Mouse (Mus musculus) stomach, embryonic 15.5 days (tissue): ENCODE measurements around the gene Arfgef3. TPM values are rescaled to one million over a fixed set of nuclear protein-coding genes. Genes with fewer than 3 reads are reported as not detected.

Experiments
- ATAC-seq: fragments of 200-750 bp; cut with Nextera tagmentation; 2 replicates; pipeline ENCODE4 v1.8.0; 2017; ENCODE audit warnings: low read depth, moderate number of reproducible peaks, moderate TSS enrichment; ENCODE audit not compliant: insufficient read depth, low FRiP score
- H3K27ac ChIP-seq: fragments of 300-500 bp; sonication (generic); 2 replicates; pipeline ENCODE4 v1.5.1; 2015; ENCODE audit warnings: mild to moderate bottlenecking, inconsistent platforms
- H3K27me3 ChIP-seq: fragments of 300-500 bp; sonication (generic); replicated peaks from 2 replicates; pipeline ENCODE4 v1.6.1; 2015; ENCODE audit warnings: inconsistent platforms
- H3K36me3 ChIP-seq: fragments of 300-500 bp; sonication (generic); 2 replicates; pipeline ENCODE4 v1.6.1; 2015; ENCODE audit warnings: inconsistent platforms
- H3K4me1 ChIP-seq: fragments of 300-500 bp; sonication (generic); 2 replicates; pipeline ENCODE4 v1.6.1; 2015; ENCODE audit warnings: inconsistent platforms
- H3K4me2 ChIP-seq: fragments of 300-500 bp; sonication (generic); 2 replicates; pipeline ENCODE4 v1.6.1; 2015; ENCODE audit warnings: mild to moderate bottlenecking, inconsistent platforms
- H3K4me3 ChIP-seq: fragments of 300-500 bp; sonication (generic); replicated peaks from 2 replicates; pipeline ENCODE4 v1.5.1; 2015; ENCODE audit warnings: inconsistent platforms
- H3K9ac ChIP-seq: fragments of 300-500 bp; sonication (generic); 2 replicates; pipeline ENCODE4 v1.6.1; 2015; ENCODE audit warnings: inconsistent platforms
- H3K9me3 ChIP-seq: fragments of 300-500 bp; sonication (generic); 2 replicates; pipeline ENCODE4 v1.6.1; 2016; ENCODE audit warnings: inconsistent platforms
- WGBS: fragments of 180-500 bp; shearing (Covaris S2); methylation state at CpG from one replicate; pipeline ENCODE4 v1.1.7; 2015; 5-methylcytosine and 5-hydroxymethylcytosine counted together
- polyA plus RNA-seq: library from polyadenylated mRNA; unstranded; fragments of >200 nt; fragmentation: Nextera tagmentation; extraction: Ambion mirVana; gene quantifications from 2 replicates; pipeline ENCODE4 v1.2.1, GENCODE M21; 2015

Arfgef3 gene
- polyA plus RNA-seq, 1 experiment from 2014 or later, result 2.6 TPM

DNA sequence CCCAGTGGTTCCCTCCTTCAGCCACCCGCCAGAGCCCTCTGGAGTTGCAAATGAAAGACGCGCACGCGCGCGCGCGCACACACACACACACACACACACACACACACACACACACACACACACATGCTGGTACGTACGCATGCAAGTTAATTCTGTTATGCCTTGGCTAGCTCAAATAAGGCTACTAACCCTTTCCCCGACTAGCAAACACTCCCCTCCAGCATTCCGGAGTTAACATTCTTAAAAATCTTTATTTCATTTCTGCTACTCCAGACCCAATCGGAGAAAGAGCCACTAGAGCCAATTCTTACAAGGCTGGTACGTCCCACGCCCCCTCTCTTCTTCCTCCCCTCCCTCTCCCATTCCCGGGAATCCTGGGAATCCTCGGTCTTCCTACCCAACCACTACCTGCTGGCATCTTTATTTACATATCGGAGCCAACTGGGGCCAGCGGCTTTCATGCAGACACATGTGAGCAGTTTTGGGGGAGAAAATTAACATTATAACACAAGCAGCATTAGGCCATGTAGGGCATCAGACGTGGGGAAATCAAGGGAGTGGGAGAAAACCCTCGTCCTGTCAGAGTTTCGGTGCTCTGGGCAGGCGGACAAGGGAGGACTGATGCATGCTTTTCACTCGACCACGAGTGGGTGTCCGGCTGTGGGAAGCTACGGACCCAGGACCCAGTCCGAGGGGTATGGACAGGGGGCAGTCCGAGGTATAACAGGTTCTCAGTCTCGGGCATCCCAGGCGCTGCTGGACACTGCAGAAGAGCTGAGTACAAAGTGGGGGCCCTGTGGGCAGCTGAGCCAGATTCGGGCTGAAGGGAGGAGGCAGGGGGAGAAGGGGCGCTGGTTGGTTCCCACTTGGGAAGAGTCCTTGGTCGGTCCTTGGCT, 194.2 kb downstream of the Arfgef3 start:
- Histone ChIP-seq H3K4me3 (peak overlapping the region; percentile 35), H3K4me1 (peaks cover 9% of the 10 kb centered on the region; the same call in 1 of the 2 replicates), H3K27ac (no peak overlapping the region), H3K36me3 (no peaks in the 10 kb centered on the region), H3K4me2 (peak overlapping the region; percentile 66), H3K9me3 (no peaks in the 10 kb centered on the region), H3K27me3 (no peaks in the 10 kb centered on the region), H3K9ac (no peak overlapping the region)
- ATAC-seq, result no peak
- 7% methylated on average over 35 of the region's 35 CpGs for WGBS

DNA sequence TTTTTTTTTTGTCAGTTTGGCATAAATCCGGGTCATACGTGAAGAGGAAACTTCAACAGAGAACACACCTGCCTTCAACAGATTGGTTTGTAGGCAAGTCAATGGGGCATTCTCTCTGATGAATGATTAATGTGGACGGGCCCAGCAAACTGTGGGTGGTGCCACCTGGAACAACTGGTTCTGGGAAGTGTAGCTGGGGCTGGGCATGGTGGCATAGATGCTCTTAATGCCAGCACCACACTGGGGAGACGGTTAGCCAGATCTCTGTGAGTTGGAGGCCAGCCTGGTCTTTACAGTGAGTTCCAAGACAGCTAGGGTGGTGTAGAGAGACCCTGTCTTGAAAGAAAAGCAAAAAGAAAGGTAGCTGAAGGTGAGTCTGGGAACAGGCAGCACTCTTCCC, 196.4 kb downstream of the Arfgef3 start:
- Histone ChIP-seq H3K4me2 (no peak overlapping the region), H3K9me3 (no peaks in the 10 kb centered on the region), H3K4me3 (no peak overlapping the region), H3K27me3 (no peaks in the 10 kb centered on the region), H3K27ac (peak overlapping the region; percentile 36; the same call in 1 of the 2 replicates), H3K4me1 (peaks cover 9% of the 10 kb centered on the region; the same call in 1 of the 2 replicates), H3K9ac (no peak overlapping the region), H3K36me3 (no peaks in the 10 kb centered on the region)
- ATAC-seq, result no peak
- WGBS, result 60% methylated on average over 4 of the region's 4 CpGs

DNA sequence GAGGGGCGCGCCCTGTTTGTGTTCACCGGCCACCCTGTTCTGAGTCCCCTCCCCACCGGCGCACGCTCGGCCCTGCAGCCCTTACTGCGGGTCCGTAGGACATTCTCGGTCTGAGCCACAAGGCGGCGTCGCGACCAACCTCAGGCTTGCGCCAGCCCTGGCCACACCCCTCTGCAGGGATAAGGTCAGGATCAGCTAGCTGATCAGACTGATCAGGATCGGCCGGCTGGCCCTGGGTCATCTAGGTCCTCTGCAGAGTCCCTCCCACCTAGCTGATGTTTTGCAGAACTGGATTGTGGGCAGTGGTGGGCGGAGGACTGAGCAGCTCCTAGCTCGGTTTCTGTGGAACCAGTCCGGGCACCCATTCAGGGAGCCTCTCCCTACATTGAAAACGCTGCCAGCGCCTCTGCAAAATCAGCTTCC, 197.9 kb downstream of the Arfgef3 start, which contains the start of gene Hebp2:
Gene Hebp2 (minus strand): TSS at position 264 of the 423 bp plus-strand sequence.
- no peaks in the 10 kb centered on the region for H3K36me3 ChIP-seq
- peaks cover 9% of the 10 kb centered on the region; the same call in 1 of the 2 replicates for H3K4me1 ChIP-seq
- WGBS, result under 1% methylated on average over 22 of the region's 22 CpGs
- peak within 1 kb of the TSS; percentile 69 for H3K4me3 ChIP-seq
- H3K4me2 ChIP-seq, result peak within 1 kb of the TSS; percentile 92
- peak; percentile 86 for ATAC-seq
- peak within 1 kb of the TSS; percentile 82; the same call in 1 of the 2 replicates for H3K27ac ChIP-seq
- H3K9me3 ChIP-seq, result no peaks in the 10 kb centered on the region
- no peaks in the 10 kb centered on the region for H3K27me3 ChIP-seq
- H3K9ac ChIP-seq, result peak within 1 kb of the TSS; percentile 50

DNA sequence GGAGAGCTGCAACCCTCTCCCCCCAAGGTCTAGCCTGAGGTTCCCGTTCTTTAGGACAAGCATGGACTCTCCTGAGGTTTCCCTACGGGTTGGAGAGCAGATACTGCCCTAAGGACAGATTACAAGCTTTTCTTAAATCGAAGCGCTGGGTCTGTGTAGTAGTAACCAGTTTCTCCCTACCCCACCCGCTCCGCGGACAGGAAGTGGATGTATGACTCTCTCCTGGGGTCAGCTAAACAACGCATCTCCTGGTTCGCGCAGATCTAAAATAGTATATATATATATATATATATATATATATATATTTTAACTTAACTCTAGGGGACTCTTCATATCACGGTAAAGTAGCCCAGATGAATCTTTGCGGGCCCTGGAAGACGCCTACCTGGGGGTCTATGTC, 198.4 kb downstream of the Arfgef3 start:
- H3K4me2 ChIP-seq, result peak overlapping the region; percentile 92
- H3K36me3 ChIP-seq, result no peaks in the 10 kb centered on the region
- ATAC-seq, result no peak
- H3K27ac ChIP-seq, result peak overlapping the region; percentile 82; the same call in 1 of the 2 replicates
- no peaks in the 10 kb centered on the region for H3K9me3 ChIP-seq
- 6% methylated on average over 13 of the region's 13 CpGs for WGBS
- H3K27me3 ChIP-seq, result no peaks in the 10 kb centered on the region
- peak overlapping the region; percentile 69 for H3K4me3 ChIP-seq
- H3K4me1 ChIP-seq, result peaks cover 9% of the 10 kb centered on the region; the same call in 1 of the 2 replicates
- peak overlapping the region; percentile 50; the same call in 1 of the 2 replicates for H3K9ac ChIP-seq

DNA sequence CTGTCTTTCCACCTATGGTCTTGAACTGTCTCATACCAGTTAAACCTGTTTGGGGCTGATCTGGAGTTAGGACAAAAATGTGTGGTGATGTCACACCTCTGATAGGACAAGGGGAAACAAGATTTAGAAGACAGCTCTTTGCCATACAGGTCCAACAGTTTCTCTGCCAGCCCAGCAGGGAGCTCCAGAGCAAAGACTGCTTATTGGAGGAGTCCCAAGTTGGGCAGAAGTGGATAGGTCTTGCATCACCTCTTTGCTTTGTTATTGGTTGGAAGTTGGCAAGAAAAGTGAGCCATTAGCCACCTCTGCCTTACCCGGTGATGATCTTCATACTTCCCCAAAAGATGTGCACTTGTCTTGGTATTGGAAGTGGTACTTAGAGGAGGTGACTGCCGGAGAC, 206.9 kb downstream of the Arfgef3 start:
- Histone ChIP-seq H3K4me2 (no peak overlapping the region), H3K4me3 (no peak overlapping the region), H3K27ac (no peak overlapping the region), H3K4me1 (no peaks in the 10 kb centered on the region), H3K9me3 (no peaks in the 10 kb centered on the region), H3K9ac (no peak overlapping the region), H3K27me3 (no peaks in the 10 kb centered on the region), H3K36me3 (no peaks in the 10 kb centered on the region)
- no peak for ATAC-seq
- 95% methylated on average over 2 of the region's 2 CpGs for WGBS

DNA sequence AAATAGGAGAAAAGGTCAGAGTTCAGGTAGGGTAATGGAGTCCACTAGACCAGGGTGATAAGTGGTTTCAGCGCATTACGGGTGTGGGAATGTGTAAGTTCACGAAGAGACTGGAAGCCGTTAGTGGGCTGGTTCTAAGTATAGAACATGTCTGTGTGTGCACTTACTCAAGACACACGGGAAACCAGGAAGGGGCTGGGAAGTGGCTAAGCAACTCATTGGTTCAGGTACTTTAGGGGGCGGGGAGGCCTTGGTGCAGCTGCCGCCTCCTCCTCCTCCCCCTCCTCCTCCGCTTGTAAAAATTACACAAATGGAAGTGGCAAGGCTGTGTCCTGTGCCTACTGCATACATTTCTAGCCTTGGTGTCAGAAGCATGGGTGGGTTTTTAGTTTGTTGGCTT, 211.5 kb downstream of the Arfgef3 start:
- Histone ChIP-seq H3K4me1 (0 out of 2 replicates have a peak, but pooled peaks cover 3% of the 10 kb centered on the region), H3K4me2 (no peak overlapping the region), H3K36me3 (peaks cover 7% of the 10 kb centered on the region), H3K9me3 (no peaks in the 10 kb centered on the region), H3K4me3 (no peak overlapping the region), H3K9ac (no peak overlapping the region), H3K27ac (no peak overlapping the region), H3K27me3 (no peaks in the 10 kb centered on the region)
- no peak; the same call in 1 of the 2 replicates for ATAC-seq
- WGBS, result 63% methylated on average over 8 of the region's 8 CpGs

Other genes with a start within 250 kb of the Arfgef3 start
- gene Hebp2, start 197.9 kb downstream of the Arfgef3 start, polyA plus RNA-seq, result 25.0 and 34.5 TPM in 2 replicates
- 0.13 and 0.34 TPM in 2 replicates for gene Gm4922, start 42.8 kb upstream of the Arfgef3 start, polyA plus RNA-seq
- 184 and 297 TPM in 2 replicates for gene Perp, start 101.1 kb upstream of the Arfgef3 start, polyA plus RNA-seq